Mouse (Mus musculus): Measurements from ENCODE around the gene Glud1.

Glud1 gene

GRCm38 (mm10) chr14:34331886-34332285 lies 21.4 kb downstream of the Glud1 start:
- ChIA-PET POLR2A (interaction anchor here in 3 of 4 experiments (1.1 to 61.1 kb wide), 12 partner anchors 8 to 47 kb away, joined by 3 to 2339 read pairs (median 10); partner anchors contain the start of genes Fam25c (in 1 of the 3), Mmrn2 (in 1 of the 3) and Sncg (in 1 of the 3)), CTCF (interaction anchor here in 1 of 4 experiments (1.7 kb wide), 1 partner anchor 41 kb away, joined by 4 read pairs; no protein-coding TSS in a partner anchor)

GRCm38 (mm10) chr14:34332476-34332875 lies 21.9 kb downstream of the Glud1 start:
- CTCF ChIA-PET: no interaction called here
- POLR2A ChIA-PET: interaction anchor here in 3 of 4 experiments (0.5 to 61.1 kb wide), 8 partner anchors 9 to 30 kb away, joined by 5 to 2339 read pairs (median 10); partner anchors contain the start of genes Fam25c (in 1 of the 3), Mmrn2 (in 1 of the 3) and Sncg (in 1 of the 3)

DNA sequence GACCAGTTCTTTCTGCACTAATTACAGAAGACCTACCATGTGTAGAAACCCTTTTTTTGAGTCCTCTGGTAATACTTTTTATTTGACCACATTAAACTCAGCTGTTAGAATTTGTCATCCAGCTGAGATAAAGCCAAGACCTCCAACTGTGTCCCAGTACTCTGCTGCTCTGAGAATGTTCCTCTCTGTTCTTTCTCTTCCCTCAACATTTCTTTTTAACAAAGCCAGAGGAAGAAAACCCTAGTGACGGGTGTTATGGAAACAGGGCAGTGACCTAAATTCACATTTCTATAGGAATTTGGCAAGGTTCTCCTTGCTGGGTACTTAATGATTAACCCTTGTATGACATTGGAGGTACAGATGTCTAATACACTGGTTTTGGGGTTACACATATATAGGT lies 28.9 kb downstream of the Glud1 start:
- ChIA-PET CTCF (no interaction called here), POLR2A (interaction anchor here in 2 of 4 experiments (0.6 to 61.1 kb wide), 3 partner anchors 1 to 207 kb away, joined by 4 to 2339 read pairs (median 2339); partner anchors contain the start of genes Fam25c (in 1 of the 2), Glud1 (in 1 of the 2), Mmrn2 (in 1 of the 2) and Shld2 (in 1 of the 2))

GRCm38 (mm10) chr14:34341993-34342392 lies 31.5 kb downstream of the Glud1 start:
- ChIA-PET POLR2A (interaction anchor here in 3 of 4 experiments (0.7 to 61.1 kb wide), 11 partner anchors 1 to 160 kb away, joined by 3 to 2339 read pairs (median 5); partner anchors contain the start of genes Fam25c (in 2 of the 3), Glud1 (in 1 of the 3), Mmrn2 (in 1 of the 3) and Shld2 (in 1 of the 3)), CTCF (interaction anchor here in 1 of 4 experiments (1.4 kb wide), 1 partner anchor 30 kb away, joined by 3 read pairs; no protein-coding TSS in a partner anchor)

DNA sequence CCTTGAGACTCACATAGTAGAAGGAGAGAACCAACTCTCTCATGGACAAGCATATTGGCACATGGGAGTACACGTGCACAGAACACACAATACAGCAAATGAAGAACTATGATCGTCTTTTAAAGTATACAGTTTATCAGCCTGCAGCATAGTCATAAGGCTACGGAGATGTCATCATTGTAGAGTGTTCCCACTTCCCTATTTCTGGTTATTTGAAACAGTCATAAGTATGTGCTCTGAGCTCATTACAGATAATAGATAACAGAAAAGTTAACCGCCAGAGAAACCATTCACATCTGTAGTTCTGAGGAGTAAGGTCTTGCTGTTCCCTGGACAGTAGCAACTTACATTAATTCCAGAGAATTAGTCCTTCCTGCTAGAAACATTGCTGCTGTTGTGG lies 32.6 kb downstream of the Glud1 start:
- POLR2A ChIA-PET: interaction anchor here in 2 of 4 experiments (2.0 to 61.1 kb wide), 4 partner anchors 2 to 16 kb away, joined by 6 to 2339 read pairs (median 1174); partner anchors contain the start of genes Fam25c (in 1 of the 2), Glud1 (in 1 of the 2), Mmrn2 (in 1 of the 2) and Shld2 (in 1 of the 2)
- CTCF ChIA-PET: no interaction called here

GRCm38 (mm10) chr14:34344361-34344760 lies 33.8 kb downstream of the Glud1 start:
- ChIA-PET CTCF (no interaction called here), POLR2A (interaction anchor here in 2 of 4 experiments (1.0 to 61.1 kb wide), 4 partner anchors 4 to 49 kb away, joined by 3 to 2339 read pairs (median 1171); partner anchors contain the start of genes Fam25c (in 1 of the 2), Glud1 (in 1 of the 2), Mmrn2 (in 1 of the 2) and Shld2 (in 1 of the 2))

DNA sequence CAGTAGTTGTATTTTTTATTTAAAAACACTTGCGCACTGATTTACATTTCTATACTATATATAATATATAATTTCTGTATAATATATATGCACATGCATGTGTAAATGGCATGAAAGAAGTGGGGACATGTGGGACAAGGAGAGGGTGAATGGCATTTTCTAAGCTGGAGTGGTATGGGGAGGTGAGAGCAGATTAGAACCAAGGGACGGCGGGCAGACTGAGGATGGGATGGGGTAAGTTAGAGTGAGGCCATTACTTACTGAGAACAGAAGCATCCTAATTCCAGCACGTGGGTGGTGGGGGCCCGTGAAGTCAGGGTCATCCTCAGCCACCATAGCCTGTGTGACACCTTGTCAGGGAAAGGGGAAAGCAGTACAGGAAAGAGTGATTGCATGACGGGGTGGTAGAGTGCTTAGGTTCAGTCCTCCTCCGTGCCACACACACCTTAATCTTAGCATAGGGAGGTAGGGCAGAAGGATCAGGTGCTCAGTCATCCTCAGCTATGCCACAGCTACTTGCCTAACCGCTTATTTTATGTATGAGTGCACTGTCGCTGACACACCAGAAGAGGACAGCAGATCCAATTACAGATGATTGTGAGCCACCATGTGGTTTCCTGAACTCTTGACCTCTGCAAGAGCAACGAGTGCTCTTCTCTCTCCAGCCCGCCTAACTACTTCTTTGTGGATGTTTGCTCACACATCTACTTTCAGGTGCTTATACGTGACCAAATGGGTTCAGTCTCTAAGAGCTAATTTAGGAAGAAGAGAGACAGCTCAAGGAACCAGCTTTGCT lies 35.4 kb downstream of the Glud1 start:
- ChIA-PET POLR2A (interaction anchor here (0.5 to 61.1 kb wide), 23 partner anchors 5 to 217 kb away, joined by 3 to 2339 read pairs (median 4); partner anchors contain the start of genes Fam25c (in 2 of the 4), Glud1 (in 2 of the 4), Shld2 (in 2 of the 4) and Mmrn2 (in 1 of the 4)), CTCF (interaction anchor here in 3 of 4 experiments (0.5 to 2.7 kb wide), 15 partner anchors 8 to 260 kb away, joined by 3 to 19 read pairs (median 4); no protein-coding TSS in a partner anchor)

DNA sequence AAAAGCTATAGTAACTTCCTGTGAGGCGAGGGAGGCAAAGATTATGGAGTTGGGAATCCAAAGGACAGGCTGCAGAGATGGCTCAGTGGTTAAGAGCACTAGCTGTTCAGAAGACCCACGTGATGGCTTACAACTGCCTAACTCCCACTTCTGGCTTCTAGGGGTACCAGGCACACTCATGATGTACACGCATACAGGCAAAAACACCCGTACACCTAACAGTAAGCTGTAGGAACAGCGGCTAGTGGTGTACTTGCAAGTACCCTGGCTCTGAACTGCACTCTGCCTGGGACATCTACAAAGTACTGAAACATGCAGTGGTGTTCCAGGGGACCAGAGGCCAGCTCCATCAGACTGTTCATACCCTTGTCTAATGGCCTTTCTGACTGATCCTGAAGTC lies 36.6 kb downstream of the Glud1 start:
- ChIA-PET POLR2A (interaction anchor here (1.1 to 61.1 kb wide), 14 partner anchors 6 to 201 kb away, joined by 3 to 2339 read pairs (median 8); partner anchors contain the start of genes Fam25c (in 2 of the 4), Glud1 (in 1 of the 4), Mmrn2 (in 1 of the 4) and Shld2 (in 1 of the 4)), CTCF (interaction anchor here in 3 of 4 experiments (0.6 to 2.7 kb wide), 9 partner anchors 9 to 53 kb away, joined by 3 to 19 read pairs (median 7); no protein-coding TSS in a partner anchor)

DNA sequence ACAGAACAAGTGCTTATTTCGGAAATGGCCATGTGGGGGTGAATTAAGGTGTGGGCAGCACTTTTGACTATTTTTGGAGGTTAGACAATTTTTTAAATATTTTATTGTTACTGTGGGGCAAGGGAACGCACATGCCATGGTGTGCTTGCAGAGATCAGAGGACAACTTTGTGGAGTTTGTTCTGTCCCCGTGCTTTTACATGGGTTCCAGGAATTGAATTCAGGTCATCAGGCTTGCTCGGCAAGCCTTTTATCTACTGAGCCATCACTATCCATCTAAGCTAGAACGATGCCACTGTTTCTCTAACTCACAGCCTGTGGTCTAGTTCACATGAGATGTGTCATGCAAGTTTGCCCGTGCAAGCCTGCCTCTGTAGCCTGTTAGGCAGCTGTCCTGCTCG lies 37.8 kb downstream of the Glud1 start:
- POLR2A ChIA-PET: interaction anchor here in 3 of 4 experiments (0.6 to 61.1 kb wide), 16 partner anchors 8 to 224 kb away, joined by 3 to 2339 read pairs (median 4); partner anchors contain the start of genes Fam25c (in 2 of the 3), Glud1 (in 1 of the 3), Mmrn2 (in 1 of the 3) and Shld2 (in 1 of the 3)
- CTCF ChIA-PET: interaction anchor here in 3 of 4 experiments (0.8 to 2.7 kb wide), 8 partner anchors 15 to 389 kb away, joined by 3 to 13 read pairs (median 5); no protein-coding TSS in a partner anchor

GRCm38 (mm10) chr14:34349007-34349406 lies 38.5 kb downstream of the Glud1 start:
- CTCF ChIA-PET: interaction anchor here in 2 of 4 experiments (0.6 to 2.5 kb wide), 7 partner anchors 8 to 390 kb away, joined by 3 to 13 read pairs (median 4); no protein-coding TSS in a partner anchor
- POLR2A ChIA-PET: interaction anchor here (0.6 to 61.1 kb wide), 17 partner anchors 8 to 213 kb away, joined by 3 to 2339 read pairs (median 4); partner anchors contain the start of genes Fam25c (in 2 of the 4), Glud1 (in 1 of the 4), Mmrn2 (in 1 of the 4) and Shld2 (in 1 of the 4)

- POLR2A ChIA-PET: interaction anchor here (0.7 to 61.1 kb wide), 10 partner anchors 8 to 191 kb away, joined by 3 to 2339 read pairs (median 10); partner anchors contain the start of genes Fam25c (in 2 of the 4), Glud1 (in 1 of the 4), Mmrn2 (in 1 of the 4) and Shld2 (in 1 of the 4)
- CTCF ChIA-PET: interaction anchor here in 2 of 4 experiments (0.8 to 1.0 kb wide), 2 partner anchors 27 to 214 kb away, joined by 3 to 6 read pairs; no protein-coding TSS in a partner anchor
Measured at GRCm38 (mm10) chr14:34351660-34352059, 41.1 kb downstream of the Glud1 start.

- ChIA-PET CTCF (interaction anchor here in 3 of 4 experiments (0.7 to 1.2 kb wide), 4 partner anchors 10 to 208 kb away, joined by 3 to 5 read pairs (median 3); no protein-coding TSS in a partner anchor), POLR2A (interaction anchor here in 3 of 4 experiments (0.6 to 61.1 kb wide), 14 partner anchors 7 to 108 kb away, joined by 3 to 2339 read pairs (median 6); partner anchors contain the start of genes Fam25c (in 2 of the 3), Glud1 (in 1 of the 3), Mmrn2 (in 1 of the 3) and Shld2 (in 1 of the 3))
Measured at GRCm38 (mm10) chr14:34352523-34352922, 42.0 kb downstream of the Glud1 start.

DNA sequence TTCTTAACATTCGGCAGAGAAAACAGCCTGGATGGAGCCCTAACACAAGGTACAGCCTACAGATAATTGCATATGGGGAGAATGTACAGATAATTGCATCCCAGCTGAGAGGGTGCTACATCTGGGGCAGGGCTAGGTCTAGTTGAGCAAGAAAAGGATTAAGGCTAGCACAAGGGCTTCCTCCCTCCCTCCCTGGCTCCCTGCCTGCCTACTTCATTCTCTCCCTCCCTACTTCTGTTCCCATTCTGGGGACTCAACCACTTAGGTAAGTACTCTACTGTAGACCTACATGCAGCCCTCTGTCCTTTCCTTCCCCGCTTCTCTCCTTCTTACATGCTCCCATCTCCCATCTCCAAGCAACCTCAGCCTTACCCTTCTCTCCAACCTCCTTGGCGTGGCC lies 42.8 kb downstream of the Glud1 start:
- ChIA-PET CTCF (interaction anchor here in 2 of 4 experiments (1.0 to 1.7 kb wide), 3 partner anchors 9 to 19 kb away, joined by 3 to 5 read pairs (median 5); no protein-coding TSS in a partner anchor), POLR2A (interaction anchor here in 3 of 4 experiments (0.8 to 61.1 kb wide), 12 partner anchors 6 to 64 kb away, joined by 3 to 2339 read pairs (median 6); partner anchors contain the start of genes Fam25c (in 2 of the 3), Glud1 (in 1 of the 3), Mmrn2 (in 1 of the 3) and Shld2 (in 1 of the 3))

- ChIA-PET POLR2A (interaction anchor here (0.6 to 61.1 kb wide), 18 partner anchors 3 to 323 kb away, joined by 3 to 2339 read pairs (median 4); partner anchors contain the start of genes Fam25c (in 2 of the 4), Glud1 (in 1 of the 4), Ldb3 (in 1 of the 4) and Mmrn2 (in 1 of the 4)), CTCF (interaction anchor here in 2 of 4 experiments (1.5 to 1.7 kb wide), 2 partner anchors 9 to 18 kb away, joined by 3 to 5 read pairs; no protein-coding TSS in a partner anchor)
Measured at GRCm38 (mm10) chr14:34354456-34354855, 43.9 kb downstream of the Glud1 start.

GRCm38 (mm10) chr14:34355301-34355700 lies 44.8 kb downstream of the Glud1 start, which contains the start of gene Fam25c:
TSS of gene Fam25c (minus strand) at chr14:34355433.
- ChIA-PET CTCF (interaction anchor here in 3 of 4 experiments (0.7 to 1.7 kb wide), 4 partner anchors 8 to 18 kb away, joined by 3 to 5 read pairs (median 3); no protein-coding TSS in a partner anchor), POLR2A (interaction anchor here in 3 of 4 experiments (0.6 to 61.1 kb wide), 18 partner anchors 4 to 233 kb away, joined by 3 to 2339 read pairs (median 4); partner anchors contain the start of genes Fam25c (in 2 of the 3), Glud1 (in 1 of the 3), Ldb3 (in 1 of the 3) and Mmrn2 (in 1 of the 3))

DNA sequence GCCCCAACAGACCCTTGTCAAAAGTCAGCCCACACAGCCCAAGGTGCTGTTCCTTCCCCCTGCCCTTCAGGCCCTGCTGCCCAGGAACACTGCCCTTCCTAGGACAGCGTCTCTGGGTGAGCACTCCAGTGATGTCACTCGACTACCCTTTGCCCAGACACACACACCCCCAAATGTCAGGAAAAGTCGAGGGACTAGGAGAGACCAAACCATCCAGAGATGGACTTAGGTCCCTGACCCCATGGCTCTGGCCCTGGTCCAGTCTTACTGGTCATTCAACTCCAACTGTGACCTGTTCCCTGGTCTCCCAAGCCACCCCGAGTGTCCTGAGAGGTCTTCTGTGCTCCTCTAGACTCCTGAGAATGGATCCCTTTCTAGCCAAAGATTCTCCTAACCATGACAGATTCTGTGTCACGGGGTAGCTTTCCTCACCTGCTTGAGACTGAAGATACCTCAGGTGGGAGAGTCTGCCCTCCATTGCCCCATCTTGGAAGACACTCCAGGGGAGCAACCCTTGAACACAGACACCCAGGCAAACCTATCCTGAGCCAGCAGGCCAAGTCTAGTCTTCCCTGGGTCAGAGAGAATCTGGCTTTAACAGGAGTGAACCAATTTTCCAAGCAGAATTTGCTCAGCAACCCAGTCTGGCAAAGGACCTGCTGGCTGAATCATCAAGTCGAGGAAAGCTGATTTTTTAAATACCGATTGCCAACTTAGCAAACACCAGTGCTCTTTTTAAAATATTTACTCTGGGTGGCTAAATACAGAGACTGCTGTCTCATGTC lies 47.3 kb downstream of the Glud1 start:
- POLR2A ChIA-PET: interaction anchor here (0.9 to 61.1 kb wide), 26 partner anchors 2 to 203 kb away, joined by 3 to 2339 read pairs (median 7); partner anchors contain the start of genes Mmrn2 (in 3 of the 4), Sncg (in 3 of the 4), Fam25c (in 2 of the 4) and Glud1 (in 2 of the 4)

More for the DNA sequence above, 47.3 kb downstream of the Glud1 start:
- CTCF ChIA-PET: interaction anchor here in 2 of 4 experiments (0.6 to 2.6 kb wide), 4 partner anchors 12 to 434 kb away, joined by 3 to 14 read pairs (median 6); no protein-coding TSS in a partner anchor

Measured in embryonic stem cell, embryonic (primary cell).